Mouse (Mus musculus): ENCODE data around the gene Rap1gap2.

DNA sequence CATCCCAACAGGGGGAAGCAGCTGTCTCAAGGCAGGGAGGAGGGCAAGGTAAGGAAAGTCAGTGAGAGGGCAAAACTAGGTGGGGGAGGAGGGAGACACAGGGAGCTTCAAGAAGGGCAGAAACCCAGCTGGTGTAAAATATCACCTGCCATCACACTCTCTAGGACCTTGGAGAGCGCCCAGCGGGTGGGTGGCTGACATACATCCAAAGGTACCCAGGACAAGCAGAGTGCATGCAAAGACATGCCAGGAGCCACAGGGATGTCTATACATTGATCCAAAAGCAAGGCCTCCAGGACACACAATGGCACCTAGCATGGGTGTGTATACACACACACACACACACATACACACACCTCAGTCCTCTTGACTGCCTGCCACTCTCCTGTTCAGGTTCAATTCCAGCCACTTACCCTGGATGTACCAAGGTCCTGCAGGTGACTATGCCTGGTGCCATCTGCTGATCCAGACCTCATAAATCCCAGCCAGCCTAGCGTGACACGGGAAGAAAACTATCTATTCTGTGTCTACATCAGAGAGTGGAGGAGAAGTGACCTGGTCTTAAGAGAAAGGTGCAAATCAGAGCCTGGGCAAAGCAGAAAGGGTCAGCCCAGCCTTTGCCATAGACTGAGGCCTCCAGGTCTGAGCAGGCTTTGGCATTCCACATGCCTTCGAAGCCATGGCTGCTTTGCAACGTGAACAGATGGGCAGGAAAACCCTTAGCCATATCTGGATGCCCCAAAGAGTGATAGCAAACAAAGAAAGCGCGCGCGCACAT is 25.6 kb downstream of the Rap1gap2 start:
- TF ChIP-seq CTCF (IDR thresholded peaks at IDR 0.05; ENCODE audit: extremely low read depth, insufficient read depth, low read length): no peak
- TF ChIP-seq POLR2A (IDR thresholded peaks at IDR 0.05; ENCODE audit: extremely low read depth, insufficient read depth, low read length): no peak

Data from cortical plate, adult 2 months (tissue).